Mouse (Mus musculus) lung, embryonic 16.5 days (tissue): ENCODE measurements around the gene Trpv1. TPM values are rescaled to one million over a fixed set of nuclear protein-coding genes. Genes with fewer than 3 reads are reported as not detected.

Experiments used
- ATAC-seq: fragments of 200-750 bp; cut with Nextera tagmentation; 2 replicates; pipeline ENCODE4 v1.8.0; 2017; ENCODE audit warnings: low read depth, mild to moderate bottlenecking, moderate library complexity
- H3K27ac ChIP-seq: fragments of 300-500 bp; sonication (generic); 2 replicates; pipeline ENCODE4 v1.5.1; 2014; ENCODE audit warnings: mild to moderate bottlenecking, control low read depth, low read length
- H3K27me3 ChIP-seq: fragments of 300-500 bp; sonication (generic); 2 replicates; pipeline ENCODE4 v1.6.1; 2014; ENCODE audit warnings: low read depth, low read length, mixed read lengths; ENCODE audit not compliant: control insufficient read depth, insufficient read depth
- H3K36me3 ChIP-seq: fragments of 300-500 bp; sonication (generic); 2 replicates; pipeline ENCODE4 v1.6.1; 2014; ENCODE audit warnings: low read length; ENCODE audit not compliant: control insufficient read depth, insufficient read depth
- H3K4me1 ChIP-seq: fragments of 300-500 bp; sonication (generic); replicated peaks from 2 replicates; pipeline ENCODE4 v1.6.1; 2014; ENCODE audit warnings: low read length, mixed read lengths; ENCODE audit not compliant: control insufficient read depth, insufficient read depth
- H3K4me2 ChIP-seq: fragments of 300-500 bp; sonication (generic); 2 replicates; pipeline ENCODE4 v1.6.1; 2014; ENCODE audit warnings: low read depth, low read length, control low read depth
- H3K4me3 ChIP-seq: fragments of 300-500 bp; sonication (generic); 2 replicates; pipeline ENCODE4 v1.5.1; 2014; ENCODE audit warnings: mild to moderate bottlenecking, low read length, control low read depth
- H3K9ac ChIP-seq: fragments of 300-500 bp; sonication (generic); 2 replicates; pipeline ENCODE4 v1.6.1; 2014; ENCODE audit warnings: low read length, control low read depth
- H3K9me3 ChIP-seq: fragments of 300-500 bp; sonication (generic); 2 replicates; pipeline ENCODE4 v1.6.1; 2016; ENCODE audit warnings: low read length; ENCODE audit not compliant: control insufficient read depth
- WGBS: fragments of 180-500 bp; shearing (Covaris S2); extraction: QIAGEN DNeasy Blood & Tissue Kit; methylation state at CpG from one replicate; pipeline ENCODE4 v1.1.7; 2014; 5-methylcytosine and 5-hydroxymethylcytosine counted together
- polyA plus RNA-seq: library from polyadenylated mRNA; unstranded; fragments of >200 nt; fragmentation: Nextera tagmentation; extraction: Ambion mirVana; gene quantifications from 2 replicates; pipeline ENCODE4 v1.2.1, GENCODE M21; 2015

The Trpv1 gene
- polyA plus RNA-seq, 1 experiment from 2014 or later: 0.05 TPM

DNA sequence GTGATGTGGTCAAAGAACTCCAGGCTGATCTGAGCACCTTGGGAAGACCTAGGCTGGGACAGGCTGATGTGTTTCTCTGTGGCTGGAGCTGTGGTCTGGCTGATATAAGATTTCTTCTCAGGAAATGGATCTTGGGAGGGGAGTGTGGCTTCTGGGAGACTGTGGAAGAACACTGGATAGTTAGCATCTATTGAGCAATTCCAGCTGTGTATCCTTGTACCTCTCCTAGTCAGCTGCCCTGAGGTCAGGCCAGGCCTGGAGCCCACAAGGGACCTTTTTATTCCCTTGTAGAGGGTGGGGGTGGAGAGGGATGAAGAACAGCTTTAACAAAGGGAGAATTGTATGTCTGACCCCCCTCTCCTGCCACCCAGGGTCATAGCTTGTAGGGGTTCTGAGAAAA is 50.3 kb downstream of the Trpv1 start:
- peak; percentile 22; the same call in 1 of the 2 replicates for ATAC-seq
- Histone ChIP-seq H3K4me1 (peaks cover 10% of the 10 kb centered on the region), H3K4me3 (no peak overlapping the region), H3K27ac (peak overlapping the region; percentile 47; the same call in 1 of the 2 replicates), H3K36me3 (no peaks in the 10 kb centered on the region), H3K9ac (no peak overlapping the region), H3K27me3 (no peaks in the 10 kb centered on the region), H3K9me3 (no peaks in the 10 kb centered on the region), H3K4me2 (no peak overlapping the region)

DNA sequence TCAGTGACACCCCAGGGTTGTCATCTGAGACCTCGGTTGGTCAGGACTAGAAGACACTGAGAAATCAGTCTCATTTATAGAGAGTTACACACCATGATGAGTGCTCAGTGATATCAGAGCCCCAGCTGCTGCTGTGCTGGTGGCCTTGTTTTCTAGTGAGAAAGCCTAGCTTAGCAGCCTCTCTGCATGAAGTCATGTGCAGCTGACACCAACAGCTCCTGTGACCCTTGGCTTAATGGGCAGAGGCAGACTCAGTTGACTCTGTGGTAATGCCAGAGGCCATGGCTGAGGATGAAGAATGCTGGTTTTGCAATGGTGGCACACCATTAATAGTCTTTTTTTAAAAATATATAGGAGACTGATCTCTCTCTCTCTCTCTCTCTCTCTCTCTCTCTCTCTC is 55.5 kb downstream of the Trpv1 start:
- no peaks in the 10 kb centered on the region for H3K36me3 ChIP-seq
- no peaks in the 10 kb centered on the region for H3K27me3 ChIP-seq
- H3K4me2 ChIP-seq: no peak overlapping the region
- H3K4me1 ChIP-seq: no peaks in the 10 kb centered on the region
- H3K9me3 ChIP-seq: no peaks in the 10 kb centered on the region
- H3K4me3 ChIP-seq: no peak overlapping the region
- no peak overlapping the region for H3K27ac ChIP-seq
- WGBS: 69% methylated on average over 1 of the region's 1 CpGs
- no peak overlapping the region for H3K9ac ChIP-seq
- ATAC-seq: peak; percentile 64

- H3K9ac ChIP-seq: no peak overlapping the region
- no peaks in the 10 kb centered on the region for H3K4me1 ChIP-seq
- WGBS: 61% methylated on average over 2 of the region's 2 CpGs
- H3K36me3 ChIP-seq: no peaks in the 10 kb centered on the region
- H3K27me3 ChIP-seq: no peaks in the 10 kb centered on the region
- no peak for ATAC-seq
- no peak overlapping the region for H3K4me3 ChIP-seq
- no peaks in the 10 kb centered on the region for H3K9me3 ChIP-seq
- no peak overlapping the region for H3K4me2 ChIP-seq
- H3K27ac ChIP-seq: no peak overlapping the region
These were observed 69.0 kb downstream of the Trpv1 start for GRCm38 (mm10) chr11:73303123-73303522.

Other genes starting within 250 kb of the Trpv1 start
- gene P2rx1, start 235.2 kb upstream of the Trpv1 start, polyA plus RNA-seq: 2.2 and 2.6 TPM in 2 replicates
- 7.3 and 7.5 TPM in 2 replicates for gene Camkk1, start 215.3 kb upstream of the Trpv1 start, polyA plus RNA-seq
- gene Ncbp3, start 186.5 kb upstream of the Trpv1 start, polyA plus RNA-seq: 11.2 and 11.7 TPM in 2 replicates
- gene Itgae, start 143.7 kb upstream of the Trpv1 start, polyA plus RNA-seq: 0.63 and 0.68 TPM in 2 replicates
- 16.8 and 18.4 TPM in 2 replicates for gene Haspin, start 96.0 kb upstream of the Trpv1 start, polyA plus RNA-seq
- 0.18 and 0.70 TPM in 2 replicates for gene P2rx5, start 73.9 kb upstream of the Trpv1 start, polyA plus RNA-seq
- 117 and 121 TPM in 2 replicates for gene Emc6, start 57.3 kb upstream of the Trpv1 start, polyA plus RNA-seq
- 275 and 278 TPM in 2 replicates for gene Tax1bp3, start 57.2 kb upstream of the Trpv1 start, polyA plus RNA-seq
- 14.9 and 16.4 TPM in 2 replicates for gene Ctns, start 35.2 kb upstream of the Trpv1 start, polyA plus RNA-seq
- 1.6 and 2.3 TPM in 2 replicates for gene Shpk, start 34.8 kb upstream of the Trpv1 start, polyA plus RNA-seq
- gene Trpv3, start 33.1 kb downstream of the Trpv1 start, polyA plus RNA-seq: 0.13 and 0.14 TPM in 2 replicates
- gene Aspa, start 95.3 kb downstream of the Trpv1 start, polyA plus RNA-seq: 1.4 and 1.8 TPM in 2 replicates
- gene Gm49340, start 95.4 kb downstream of the Trpv1 start, polyA plus RNA-seq: not detected in 2 replicates
- 0.21 TPM in 1 of 2 replicates, not detected in the other for gene Spata22, start 95.4 kb downstream of the Trpv1 start, polyA plus RNA-seq
- not detected in 2 replicates for gene Olfr20, start 116.5 kb downstream of the Trpv1 start, polyA plus RNA-seq
- gene Olfr376, start 137.0 kb downstream of the Trpv1 start, polyA plus RNA-seq: not detected in 2 replicates
- gene Olfr1, start 165.3 kb downstream of the Trpv1 start, polyA plus RNA-seq: not detected in 2 replicates
- not detected in 2 replicates for gene Olfr378, start 194.2 kb downstream of the Trpv1 start, polyA plus RNA-seq
- not detected in 2 replicates for gene Olfr380, start 223.2 kb downstream of the Trpv1 start, polyA plus RNA-seq